Mouse (Mus musculus): ENCODE measurements around the gene Entpd7. TPM values are rescaled to one million over a fixed set of nuclear protein-coding genes. Genes with fewer than 3 reads are reported as not detected.

Gene Entpd7
- total and polyA plus RNA-seq, 2 experiments from 2014 or later = 6.9 to 8.2 TPM

- no peaks in the 10 kb centered on the region for H3K27me3 ChIP-seq (ENCODE audit: insufficient read depth, low read length)
- H3K4me2 ChIP-seq (ENCODE audit: low read depth, low read length, poor library complexity, severe bottlenecking) = peak overlapping the region; percentile 79
- no peaks in the 10 kb centered on the region for H3K9me3 ChIP-seq (ENCODE audit: low read length)
- TF ChIP-seq CTCF (IDR thresholded peaks at IDR 0.05) = no peak
- H3K4me1 ChIP-seq (ENCODE audit: insufficient read depth, low read length) = peaks cover 7% of the 10 kb centered on the region; the same call in 1 of the 2 replicates
- WGBS = 8% methylated on average over 21 of the region's 21 CpGs
- DNase-seq (ENCODE audit: low spot score) = no peak
- peak overlapping the region; percentile 85 for H3K9ac ChIP-seq (replicated peaks; ENCODE audit: low read length, poor library complexity, severe bottlenecking)
- H3K4me3 ChIP-seq (ENCODE audit: low read depth, low read length) = peak overlapping the region; percentile 87
- H3K27ac ChIP-seq (ENCODE audit: low read depth, low read length) = peak overlapping the region; percentile 84
- no peak for ATAC-seq (ENCODE audit: low FRiP score)
- no peaks in the 10 kb centered on the region for H3K36me3 ChIP-seq (ENCODE audit: insufficient read depth, low read length)
Measured at GRCm38 (mm10) chr19:43673513-43674315, 15.8 kb upstream of the Entpd7 start.

- Histone ChIP-seq H3K27me3 (ENCODE audit: insufficient read depth, low read length) (no peaks in the 10 kb centered on the region), H3K4me2 (ENCODE audit: low read depth, low read length, poor library complexity, severe bottlenecking) (peak overlapping the region; percentile 79), H3K4me1 (ENCODE audit: insufficient read depth, low read length) (peaks cover 7% of the 10 kb centered on the region; the same call in 1 of the 2 replicates), H3K9ac (replicated peaks; ENCODE audit: low read length, poor library complexity, severe bottlenecking) (peak overlapping the region; percentile 85), H3K27ac (ENCODE audit: low read depth, low read length) (peak overlapping the region; percentile 84), H3K36me3 (ENCODE audit: insufficient read depth, low read length) (no peaks in the 10 kb centered on the region), H3K4me3 (ENCODE audit: low read depth, low read length) (peak overlapping the region; percentile 87), H3K9me3 (ENCODE audit: low read length) (no peaks in the 10 kb centered on the region)
- DNase-seq (ENCODE audit: low spot score) (no peak), ATAC-seq (ENCODE audit: low FRiP score) (no peak)
- TF ChIP-seq CTCF (IDR thresholded peaks at IDR 0.05) = no peak
- WGBS = 0% methylated on average over 21 of the region's 29 CpGs
Measured at GRCm38 (mm10) chr19:43674316-43674689, 15.2 kb upstream of the Entpd7 start.

GRCm38 (mm10) chr19:43674730-43675524 is 14.5 kb upstream of the Entpd7 start, which contains the start of gene Slc25a28:
Gene Slc25a28 (minus strand): TSS chr19:43674881.
- peak within 1 kb of the TSS; percentile 89 for H3K4me2 ChIP-seq (ENCODE audit: low read depth, low read length, poor library complexity, severe bottlenecking)
- ATAC-seq (ENCODE audit: low FRiP score) = peak; percentile 97
- peak within 1 kb of the TSS; percentile 97 for H3K27ac ChIP-seq (ENCODE audit: low read depth, low read length)
- H3K36me3 ChIP-seq (ENCODE audit: insufficient read depth, low read length) = no peaks in the 10 kb centered on the region
- no peaks in the 10 kb centered on the region for H3K9me3 ChIP-seq (ENCODE audit: low read length)
- H3K4me3 ChIP-seq (ENCODE audit: low read depth, low read length) = peak within 1 kb of the TSS; percentile 87
- no peaks in the 10 kb centered on the region for H3K27me3 ChIP-seq (ENCODE audit: insufficient read depth, low read length)
- peak; percentile 100 for DNase-seq (ENCODE audit: low spot score)
- peaks cover 7% of the 10 kb centered on the region; the same call in 1 of the 2 replicates for H3K4me1 ChIP-seq (ENCODE audit: insufficient read depth, low read length)
- TF ChIP-seq CTCF (IDR thresholded peaks at IDR 0.05) = peak; percentile 82
- H3K9ac ChIP-seq (replicated peaks; ENCODE audit: low read length, poor library complexity, severe bottlenecking) = peak within 1 kb of the TSS; percentile 85
- under 1% methylated on average over 77 of the region's 79 CpGs for WGBS

- peak overlapping the region; percentile 70 for H3K9ac ChIP-seq (replicated peaks; ENCODE audit: low read length, poor library complexity, severe bottlenecking)
Measured at GRCm38 (mm10) chr19:43675525-43676400, 13.7 kb upstream of the Entpd7 start.

GRCm38 (mm10) chr19:43678467-43679003 is 10.9 kb upstream of the Entpd7 start:
- no peaks in the 10 kb centered on the region for H3K27me3 ChIP-seq (ENCODE audit: insufficient read depth, low read length)
- TF ChIP-seq CTCF (IDR thresholded peaks at IDR 0.05) = no peak
- H3K4me2 ChIP-seq (ENCODE audit: low read depth, low read length, poor library complexity, severe bottlenecking) = no peak overlapping the region
- no peaks in the 10 kb centered on the region for H3K36me3 ChIP-seq (ENCODE audit: insufficient read depth, low read length)
- no peak overlapping the region for H3K27ac ChIP-seq (ENCODE audit: low read depth, low read length)
- H3K4me3 ChIP-seq (ENCODE audit: low read depth, low read length) = no peak overlapping the region
- DNase-seq (ENCODE audit: low spot score) (no peak), ATAC-seq (ENCODE audit: low FRiP score) (no peak)
- H3K4me1 ChIP-seq (ENCODE audit: insufficient read depth, low read length) = 0 out of 2 replicates have a peak, but pooled peaks cover 7% of the 10 kb centered on the region
- H3K9ac ChIP-seq (replicated peaks; ENCODE audit: low read length, poor library complexity, severe bottlenecking) = no peak overlapping the region
- WGBS = 87% methylated on average over 8 of the region's 8 CpGs
- H3K9me3 ChIP-seq (ENCODE audit: low read length) = no peaks in the 10 kb centered on the region

More at GRCm38 (mm10) chr19:43675525-43676400, 13.7 kb upstream of the Entpd7 start:
- TF ChIP-seq CTCF (IDR thresholded peaks at IDR 0.05) = no peak
- peaks cover 7% of the 10 kb centered on the region; the same call in 1 of the 2 replicates for H3K4me1 ChIP-seq (ENCODE audit: insufficient read depth, low read length)
- H3K27ac ChIP-seq (ENCODE audit: low read depth, low read length) = peak overlapping the region; percentile 97
- H3K36me3 ChIP-seq (ENCODE audit: insufficient read depth, low read length) = no peaks in the 10 kb centered on the region
- H3K27me3 ChIP-seq (ENCODE audit: insufficient read depth, low read length) = no peaks in the 10 kb centered on the region
- WGBS = under 1% methylated on average over 43 of the region's 43 CpGs
- no peak for ATAC-seq (ENCODE audit: low FRiP score)
- H3K4me3 ChIP-seq (ENCODE audit: low read depth, low read length) = peak overlapping the region; percentile 87
- peak; percentile 51 for DNase-seq (ENCODE audit: low spot score)
- no peaks in the 10 kb centered on the region for H3K9me3 ChIP-seq (ENCODE audit: low read length)
- H3K4me2 ChIP-seq (ENCODE audit: low read depth, low read length, poor library complexity, severe bottlenecking) = peak overlapping the region; percentile 89

Data from midbrain, postnatal 0 days (tissue).